In the genomic region with DNA sequence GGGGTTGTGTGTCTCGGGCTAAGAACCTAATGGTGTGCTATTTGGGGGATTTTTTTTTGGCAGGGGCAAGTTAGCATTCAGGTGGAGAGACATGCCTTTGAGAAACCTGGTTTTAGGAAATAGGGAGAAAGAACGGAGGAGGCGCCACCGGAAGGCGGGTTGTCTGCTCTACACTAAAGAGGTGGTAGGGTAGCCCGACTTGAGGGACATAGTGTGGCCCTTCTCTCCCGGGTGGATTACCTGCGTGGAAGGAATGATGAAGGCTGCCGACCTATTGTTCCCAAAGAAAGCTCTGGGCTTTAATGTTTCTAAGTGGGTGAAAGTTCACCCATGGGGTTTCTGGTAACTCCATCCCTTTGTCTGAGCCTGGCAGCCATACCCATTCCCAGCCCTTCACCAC, we compare ENCODE assay signal across 8 mouse cellular contexts. TPM values are rescaled to one million over a fixed set of nuclear protein-coding genes. Genes with fewer than 3 reads are reported as not detected.
DNase-seq lines count a peak whose midpoint lies in the region; ATAC-seq and TF ChIP-seq lines count a peak whose summit lies in the region.

No protein-coding gene starts in this region.

- no peaks in the 10 kb centered on the region for H3K27me3 ChIP-seq in testis, adult 2 months (ENCODE audit: control insufficient read depth, insufficient read depth, low read length)
- H3K27me3 ChIP-seq in hindbrain, embryonic 11.5 days (ENCODE audit: control insufficient read depth, insufficient read depth, low read length) = no peaks in the 10 kb centered on the region

- peaks cover 12% of the 10 kb centered on the region for H3K4me1 ChIP-seq in testis, adult 2 months (ENCODE audit: control insufficient read depth, insufficient read depth, low read length)
- 0 out of 2 replicates have a peak, but pooled peaks cover 2% of the 10 kb centered on the region for H3K4me1 ChIP-seq in hindbrain, embryonic 11.5 days (replicated peaks; ENCODE audit: control insufficient read depth, insufficient read depth, low read length)

- peaks cover 44% of the 10 kb centered on the region for H3K79me2 ChIP-seq in macrophage (ENCODE audit: inconsistent target)

- H3K36me3 ChIP-seq in testis, adult 2 months (ENCODE audit: control insufficient read depth, insufficient read depth, low read length) = no peaks in the 10 kb centered on the region
- no peaks in the 10 kb centered on the region for H3K36me3 ChIP-seq in hindbrain, embryonic 11.5 days (ENCODE audit: control insufficient read depth, insufficient read depth, low read length)
- no peaks in the 10 kb centered on the region for H3K36me3 ChIP-seq in macrophage (ENCODE audit: inconsistent target)

- peak overlapping the region; percentile 86 for H3K9ac ChIP-seq in hindbrain, embryonic 11.5 days (ENCODE audit: low read depth, low read length)

- H3K4me2 ChIP-seq in hindbrain, embryonic 11.5 days (replicated peaks; ENCODE audit: low read depth, low read length) = peak overlapping the region; percentile 82

- 4% methylated on average over 9 of the region's 9 CpGs for WGBS in hindbrain, embryonic 11.5 days
- WGBS in macrophage (ENCODE audit: missing documents) = 3% methylated on average over 9 of the region's 9 CpGs

- H3K4me3 ChIP-seq in testis, adult 2 months (ENCODE audit: control insufficient read depth, low read depth, low read length) = peak overlapping the region; percentile 89
- H3K4me3 ChIP-seq in hindbrain, embryonic 11.5 days (ENCODE audit: low read depth, low read length) = peak overlapping the region; percentile 65
- H3K4me3 ChIP-seq in macrophage (ENCODE audit: inconsistent target) = peak overlapping the region; percentile 91

- ATAC-seq in hindbrain, embryonic 11.5 days (ENCODE audit: low FRiP score) = no peak

- DNase-seq in cerebellum, adult 18-20 months = peak; percentile 13 to 20
- DNase-seq in cerebellum, adult 11-12 months = no peak
- DNase-seq in testis, postnatal 10 days (ENCODE audit: low spot score) = no peak
- DNase-seq in hindbrain, embryonic 11.5 days (ENCODE audit: low spot score) = no peak
- no peak for DNase-seq in ovary, postnatal 36 days (ENCODE audit: low spot score)
- DNase-seq in left cerebral cortex, adult 8-10 months (ENCODE audit: low spot score in 2 of 2) = no peak

- H3K27ac ChIP-seq in testis, adult 2 months (ENCODE audit: control insufficient read depth, insufficient read depth, low read depth, low read length) = no peak overlapping the region
- H3K27ac ChIP-seq in hindbrain, embryonic 11.5 days (ENCODE audit: low read depth, low read length) = peak overlapping the region; percentile 81
- H3K27ac ChIP-seq in macrophage = peak overlapping the region; percentile 66

- no peaks in the 10 kb centered on the region for H3K9me3 ChIP-seq in hindbrain, embryonic 11.5 days (ENCODE audit: control insufficient read depth, low read length)

- no peak for TF ChIP-seq POLR2A in testis, adult 2 months (IDR thresholded peaks at IDR 0.05; ENCODE audit: control insufficient read depth, low read depth, low read length)

- no peak for TF ChIP-seq CTCF in testis, adult 2 months (IDR thresholded peaks at IDR 0.05; ENCODE audit: control insufficient read depth, insufficient read depth, insufficient replicate concordance, low read depth, low read length)

RNA-seq across cellular contexts. Expression of a gene that starts 0.9 kb away (rescaled TPM):
- polyA plus RNA-seq in testis, adult 2 months (2012; rRNA removed) = 2.3 and 3.2 TPM in 2 replicates
- polyA plus RNA-seq in hindbrain, embryonic 11.5 days (2014; fragmentation: Nextera tagmentation; extraction: Ambion mirVana) = 47.7 and 57.6 TPM in 2 replicates
- total RNA-seq in macrophage (2018; cell fraction: chromatin; rRNA removed) = 100 to 1,000 TPM in 4 of 26 experiments, 10 to 100 TPM in 16, 1 to 10 TPM in 6; 6.8 to 147 (median 26.0) TPM
- 10 to 100 TPM; 10.9 to 73.8 (median 29.3) TPM for total RNA-seq in macrophage (2018; cell fraction: cytosol; rRNA removed)
- 100 to 1,000 TPM in 2 of 26 experiments, 10 to 100 TPM in 22, 1 to 10 TPM in 2; 8.0 to 112 (median 27.7) TPM for total RNA-seq in macrophage (2018; cell fraction: nucleus; rRNA removed)
- 28.1 to 57.5 TPM (median 47.7 TPM) in 3 replicates for polyA plus RNA-seq in macrophage (2018)
- total RNA-seq in left cerebral cortex, adult 8-10 months (2022) = 100 to 1,000 TPM; 184 to 215 (median 198) TPM

Comparison
In these comparisons a context has a peak if more than half of its experiments do, and no peak if none do; other contexts are left out.
1. DNase-seq: peak in cerebellum, adult 18-20 months (2 of 2); none in cerebellum, adult 11-12 months (single experiment), testis, postnatal 10 days (single experiment), hindbrain, embryonic 11.5 days (single experiment), ovary, postnatal 36 days (single experiment) and left cerebral cortex, adult 8-10 months (0 of 2).
2. Peak in every context shown above with its lines, with median percentiles within 50 percentile points of each other: H3K4me3 ChIP-seq.